Mouse (Mus musculus): Measurements from ENCODE around the gene Sbk3.

- no peak for TF ChIP-seq CTCF (IDR thresholded peaks at IDR 0.05; ENCODE audit: extremely low read depth, insufficient read depth, insufficient read length, insufficient replicate concordance)
- peak; percentile 39 for TF ChIP-seq POLR2A (IDR thresholded peaks at IDR 0.05; ENCODE audit: low read depth, low read length)
Observed at GRCm38 (mm10) chr7:5015118-5016001, 44.4 kb upstream of the Sbk3 start, which contains the start of gene Gm44973.

All from spleen, adult 2 months (tissue).